Mouse (Mus musculus): ENCODE measurements around the gene Nepro.

DNA sequence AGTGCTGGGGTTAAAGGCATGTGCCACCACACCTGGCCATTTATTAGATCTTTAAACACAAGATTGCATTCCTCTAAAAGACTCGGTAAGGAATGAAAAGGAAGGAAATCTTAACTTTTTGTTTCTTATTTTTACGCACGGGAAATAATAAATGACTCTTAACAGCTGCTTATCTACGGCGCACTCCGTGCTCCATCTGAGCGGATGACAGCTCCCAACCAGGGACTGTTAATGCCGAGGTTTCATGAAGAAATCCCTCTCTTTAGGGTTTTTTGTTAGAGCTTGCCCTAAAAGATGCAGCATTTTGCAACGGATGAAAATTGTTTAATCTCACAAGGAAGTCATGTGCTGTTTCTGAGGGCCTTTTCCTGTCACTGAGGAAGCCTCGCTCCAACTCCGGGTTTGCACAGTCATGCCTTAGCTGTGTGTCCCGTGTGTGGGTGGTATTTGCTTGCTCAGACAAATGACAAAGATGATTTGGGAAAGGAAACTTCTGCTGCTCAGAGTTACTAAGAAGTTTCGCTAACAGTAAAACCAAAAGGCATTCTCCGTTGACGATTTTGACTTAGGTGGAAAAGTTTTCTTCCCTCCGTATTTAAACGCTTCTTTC is 54.5 kb downstream of the Nepro start:
- TF ChIP-seq FLI1 (IDR thresholded peaks at IDR 0.05; ENCODE audit: low read length): no peak
- no peak for TF ChIP-seq GATA1 (IDR thresholded peaks at IDR 0.05; ENCODE audit: borderline replicate concordance, low read length)

All from megakaryocyte, embryonic 14.5 days (primary cell).